Mouse (Mus musculus) heart, postnatal 36 days (tissue): Measurements from ENCODE around the gene Gimap9. TPM values are rescaled to one million over a fixed set of nuclear protein-coding genes. Genes with fewer than 3 reads are reported as not detected.
A peak's percentile ranks its signal among the peaks of the same experiment; 100 is the strongest.

Experiments used
- DNase-seq, 2 experiments: peaks; one replicate each; pipeline ENCODE4 v3.0.0; 2021 to 2022
- intact Hi-C: fragments of 180-260 bp; cut with DNase I; formaldehyde crosslinking; loops from one replicate; pipeline ENCODE4 v1.15.1; 2025
- total RNA-seq, 2 experiments: library from RNA; stranded (reverse); gene quantifications; 2 replicates each; pipeline ENCODE4 v1.2.3; 2021

The Gimap9 gene
- total RNA-seq, 2 experiments from 2014 or later = 4.8 to 5.2 TPM

DNA sequence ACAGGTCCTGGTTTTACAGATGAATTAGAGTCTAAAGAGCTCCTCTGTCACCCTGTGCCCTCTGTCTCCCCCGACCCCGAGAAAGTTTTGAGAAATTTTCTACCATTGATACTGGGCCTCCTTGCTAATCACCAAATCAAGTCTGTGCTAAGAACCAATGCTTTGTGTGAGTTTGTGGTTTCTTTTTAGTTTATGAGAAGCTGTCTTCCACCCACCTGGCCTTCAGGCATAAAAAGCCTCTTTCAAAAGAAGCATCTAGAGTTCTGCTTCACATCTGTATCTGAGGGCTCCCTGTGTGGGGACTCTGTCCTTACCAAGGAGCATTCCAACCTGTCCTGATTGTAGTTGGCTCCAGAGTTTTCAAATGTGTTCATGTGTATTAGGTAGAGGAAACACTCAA lies 9.3 kb downstream of the Gimap9 start:
- intact Hi-C loops = loop anchor here (1.0 to 2.0 kb wide), 2 partner anchors 12 to 62 kb away; partner anchors contain the start of gene Gimap5
- DNase-seq = no peak

DNA sequence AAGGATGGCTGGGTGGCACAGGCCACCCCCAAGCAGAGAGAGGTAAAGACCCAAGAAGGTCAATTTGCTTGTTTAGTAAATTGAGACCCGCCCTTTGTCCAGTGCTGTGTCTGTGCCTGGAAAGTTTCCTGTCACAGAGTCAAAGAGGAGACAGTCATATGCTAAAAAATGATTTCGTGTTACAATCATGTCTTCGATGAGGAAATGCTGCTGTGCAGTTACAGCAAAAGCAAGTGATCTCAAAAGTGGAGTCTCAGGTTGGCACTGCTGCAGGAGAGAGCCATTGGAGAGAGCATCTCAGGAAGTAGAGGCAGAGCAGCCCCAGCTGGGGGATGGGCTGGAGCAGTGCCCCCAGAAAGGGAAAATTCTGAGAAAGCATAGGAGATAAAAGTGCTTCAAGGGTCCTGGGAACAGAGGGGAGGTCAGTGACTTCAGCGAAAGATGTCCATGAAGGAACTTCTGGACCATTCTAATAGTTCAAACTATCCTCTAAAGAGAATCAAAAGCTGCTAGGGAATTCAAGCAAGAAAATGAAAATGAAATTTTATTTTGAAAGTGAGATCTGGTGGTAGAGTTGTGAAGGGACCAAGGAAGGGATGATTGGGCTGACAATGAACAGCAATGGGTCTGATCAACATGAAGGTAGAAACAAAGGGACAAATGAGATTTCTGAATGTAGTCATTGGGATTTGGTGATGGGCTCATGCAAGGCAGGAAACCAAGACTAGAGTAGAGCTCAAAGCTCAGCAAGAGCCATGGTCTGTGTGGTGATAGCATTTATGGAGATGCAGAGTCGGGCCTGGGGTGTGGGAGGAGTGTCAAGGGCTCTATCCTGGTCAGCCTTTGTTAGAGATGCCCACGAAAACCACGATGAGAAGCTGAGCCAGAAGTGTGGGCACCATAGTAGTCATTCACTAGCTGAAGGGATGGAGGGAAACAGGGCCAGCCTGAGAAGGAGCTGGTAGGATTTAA lies 10.1 kb downstream of the Gimap9 start:
- intact Hi-C loops = loop anchor here (1.0 to 2.0 kb wide), 2 partner anchors 11 to 61 kb away; partner anchors contain the start of gene Gimap5
- no peak for DNase-seq

DNA sequence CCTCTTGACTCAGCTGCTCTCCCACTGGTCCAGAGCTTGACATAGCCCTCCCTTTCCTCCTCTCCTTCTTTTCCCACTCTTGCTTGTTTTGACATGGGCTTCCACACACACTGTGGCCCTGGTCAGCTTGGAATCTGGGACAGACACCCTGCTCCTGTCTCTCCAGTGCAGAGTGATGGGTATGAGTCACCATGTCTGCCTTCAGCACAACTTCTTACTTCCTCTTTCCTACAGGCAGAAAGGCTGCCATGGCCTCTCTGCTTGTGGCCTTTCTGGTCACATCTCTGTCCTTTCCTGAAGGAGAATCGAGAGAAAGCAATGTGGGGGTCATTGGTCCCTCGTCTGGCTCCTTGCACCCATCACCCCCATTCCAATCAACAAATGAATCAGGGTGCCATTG lies 11.1 kb downstream of the Gimap9 start:
- intact Hi-C loops = no loop called here
- DNase-seq = no peak

DNA sequence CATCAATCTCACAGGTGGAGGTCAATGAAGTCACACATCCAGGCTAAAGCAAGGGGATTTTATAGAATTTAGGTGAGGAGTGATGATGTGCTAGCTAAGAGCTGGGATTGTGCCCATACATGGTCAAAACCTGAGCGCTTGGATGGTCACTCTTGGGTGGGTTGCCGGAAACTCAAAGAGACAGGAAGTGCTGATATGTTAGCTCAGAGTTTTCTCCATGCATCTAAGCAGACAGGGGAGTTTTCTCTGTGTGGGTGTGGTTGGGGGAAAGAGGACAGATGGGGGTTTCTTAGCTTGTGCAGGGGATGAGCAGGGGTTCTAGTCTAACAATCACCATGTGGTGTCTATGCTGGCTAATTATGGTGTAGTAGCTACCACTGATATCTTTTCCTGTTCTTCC lies 13.4 kb downstream of the Gimap9 start:
- DNase-seq = no peak
- intact Hi-C loops = no loop called here

DNA sequence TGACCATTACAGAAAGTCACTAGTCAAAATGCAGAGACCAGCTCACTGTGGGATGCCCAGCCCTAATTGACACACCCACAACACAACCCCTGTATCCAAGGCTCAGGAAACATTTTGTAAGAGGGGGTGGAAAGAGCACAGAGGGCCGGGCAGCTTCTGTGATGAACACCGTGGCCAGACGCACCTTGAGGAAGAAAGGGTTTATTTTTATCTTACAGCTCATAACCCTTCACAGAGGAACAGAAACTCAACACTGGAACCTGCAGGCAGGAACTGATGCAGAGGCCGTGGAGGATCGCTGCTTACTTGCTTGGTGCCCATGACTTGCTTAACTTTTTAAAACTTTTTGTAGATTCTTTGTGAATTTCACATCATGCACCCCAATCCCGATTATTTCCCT lies 17.0 kb downstream of the Gimap9 start:
- DNase-seq = no peak
- intact Hi-C loops = no loop called here

DNA sequence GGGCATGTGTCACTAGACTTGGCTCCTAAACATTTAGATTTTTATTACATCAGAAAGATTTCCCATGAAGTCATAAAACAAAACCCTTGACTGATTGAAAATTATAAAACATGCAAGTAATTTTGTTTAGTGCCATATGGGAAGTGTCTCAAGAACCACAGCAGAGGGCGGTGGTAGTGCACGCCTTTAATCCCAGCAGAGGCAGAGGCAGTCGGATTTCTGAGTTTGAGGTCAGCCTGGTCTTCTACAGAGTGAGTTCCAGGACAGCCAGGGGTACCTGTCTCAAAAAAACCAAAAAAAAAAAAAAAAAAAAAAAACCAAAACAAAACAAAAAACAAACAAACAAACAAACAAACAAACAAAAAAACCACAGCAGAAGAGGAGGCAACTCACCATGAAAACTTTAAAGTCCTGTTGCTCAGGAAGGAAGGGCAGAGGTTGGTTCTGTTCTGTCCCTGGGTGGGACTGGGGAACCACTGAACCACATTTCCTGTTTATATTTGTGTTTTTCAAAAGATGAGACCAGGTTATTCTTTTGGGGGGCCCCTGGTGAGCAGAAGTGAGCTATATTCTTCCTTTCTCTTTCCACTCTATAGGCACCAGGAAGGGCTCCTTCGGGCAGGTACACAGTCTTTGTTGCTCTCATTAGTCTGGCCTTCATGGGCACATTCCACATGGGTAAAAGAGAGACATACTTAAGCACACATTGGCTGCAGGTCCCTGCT lies 21.1 kb downstream of the Gimap9 start:
- intact Hi-C loops = loop anchor here (1.0 kb wide), 1 partner anchor 12 kb away; no protein-coding TSS in a partner anchor
- DNase-seq = no peak

DNA sequence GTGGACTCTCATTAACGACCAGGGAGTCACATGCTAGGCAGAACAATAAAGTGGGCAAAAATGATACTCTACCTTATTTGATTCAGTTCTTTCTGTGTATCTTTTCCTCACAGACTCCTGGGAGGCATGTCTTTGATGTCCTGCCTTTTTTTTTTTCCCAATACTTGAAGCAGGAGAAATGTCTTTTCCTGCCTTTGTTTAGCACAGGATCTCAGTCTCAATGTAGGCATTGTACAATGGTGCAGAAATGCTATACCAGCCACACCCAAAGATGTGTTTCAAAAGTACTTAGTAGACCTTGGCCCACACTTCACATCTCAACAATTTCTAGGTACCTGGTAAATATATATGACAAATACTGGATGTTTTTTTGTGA lies 21.6 kb downstream of the Gimap9 start:
- no peak for DNase-seq
- intact Hi-C loops = loop anchor here (1.0 kb wide), 1 partner anchor 12 kb away; no protein-coding TSS in a partner anchor

DNA sequence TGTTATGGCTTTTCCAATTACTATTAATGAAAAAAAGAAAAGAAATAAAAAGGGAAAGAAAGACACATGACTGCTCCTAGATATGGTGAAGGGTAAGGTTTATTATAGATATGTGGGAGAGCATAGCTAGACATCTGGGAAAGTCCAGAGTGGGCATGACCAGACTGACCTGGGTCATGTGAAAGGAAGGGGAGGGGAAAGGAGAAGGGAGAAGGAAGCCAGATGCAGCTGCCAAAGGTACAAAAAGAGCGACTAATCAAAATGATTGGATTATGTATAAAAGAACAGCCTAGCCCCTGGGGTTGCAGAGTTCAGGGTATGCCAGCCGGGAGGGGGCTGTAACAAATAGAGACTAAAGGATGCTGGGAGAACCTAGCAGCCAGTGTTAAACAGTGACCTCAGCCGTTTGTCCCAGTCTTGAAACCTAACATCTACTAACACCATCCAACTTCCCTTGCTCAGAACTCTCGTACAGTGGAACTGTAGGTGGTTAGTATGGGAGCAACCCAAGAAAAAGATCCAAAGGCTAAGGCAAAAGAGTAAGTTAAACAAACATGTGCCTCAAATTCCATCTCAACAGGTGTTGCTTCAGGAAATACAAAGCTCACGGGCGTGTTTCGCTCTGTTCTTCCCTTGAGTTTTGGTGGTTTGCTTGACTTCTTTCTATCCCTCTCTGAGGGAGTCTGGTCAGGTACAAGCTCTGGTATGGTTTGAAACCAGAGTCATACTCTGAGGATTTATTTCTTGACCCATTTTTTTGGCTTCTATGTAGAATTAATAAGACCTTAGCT lies 22.3 kb downstream of the Gimap9 start:
- no peak for DNase-seq
- intact Hi-C loops = no loop called here

DNA sequence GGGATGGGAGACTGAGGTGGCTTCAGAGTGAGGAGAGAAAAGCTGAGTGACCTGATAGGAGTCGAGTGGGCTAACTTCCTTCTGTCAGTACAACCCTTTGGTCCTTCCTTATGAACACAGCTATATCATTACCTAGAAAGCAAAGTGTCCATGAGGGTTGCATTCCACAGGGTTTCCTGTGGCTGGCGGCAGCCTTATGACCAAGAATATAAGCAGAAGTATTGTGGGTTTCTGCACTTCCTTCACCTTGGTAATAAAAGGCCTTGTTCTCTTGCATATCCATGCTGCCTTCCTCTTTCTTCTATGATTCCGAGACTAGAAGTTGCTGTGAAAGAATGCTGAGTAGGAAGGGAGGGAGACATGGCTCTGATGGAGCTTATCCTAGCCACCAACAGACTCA lies 23.0 kb downstream of the Gimap9 start:
- no peak for DNase-seq
- intact Hi-C loops = no loop called here

DNA sequence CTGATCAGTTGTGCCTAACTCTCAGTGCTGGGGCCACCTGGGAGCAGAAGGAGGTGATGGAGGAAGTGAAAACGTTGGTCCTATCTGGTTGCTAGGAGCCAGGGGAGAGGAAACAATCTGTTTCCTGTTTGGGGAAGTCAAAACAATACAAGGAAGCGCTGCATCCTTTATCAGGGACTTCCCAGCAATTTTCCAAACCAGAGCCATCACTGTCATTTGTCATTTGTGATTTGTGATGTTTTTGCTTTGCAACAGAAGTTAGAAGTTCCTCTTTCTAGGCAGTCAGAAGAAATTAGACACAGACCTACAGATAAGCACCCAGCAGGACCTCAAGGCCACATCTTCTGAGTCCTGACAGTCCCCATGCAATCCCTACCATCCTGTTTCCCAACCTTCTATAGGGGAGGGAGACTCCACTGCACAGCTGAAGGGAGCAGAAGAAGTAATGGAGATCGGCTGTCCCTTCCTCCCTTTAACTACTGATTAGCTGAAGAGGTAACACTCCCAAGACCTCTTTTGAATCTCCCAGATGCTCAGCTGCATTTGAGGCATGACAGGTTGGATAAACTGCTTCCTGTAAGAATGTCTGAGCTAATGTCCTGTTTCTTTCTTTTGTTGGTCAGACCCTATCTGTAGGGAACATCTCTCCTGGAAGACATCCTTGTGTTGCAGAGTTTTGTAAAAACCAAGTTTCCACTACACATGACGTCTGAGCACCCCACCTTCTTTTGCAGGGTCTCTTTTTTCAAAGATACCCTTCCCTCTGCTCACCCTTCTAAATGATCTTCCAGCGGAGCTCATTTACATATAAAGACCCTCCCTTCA lies 24.5 kb downstream of the Gimap9 start:
- DNase-seq = no peak
- intact Hi-C loops = no loop called here

DNA sequence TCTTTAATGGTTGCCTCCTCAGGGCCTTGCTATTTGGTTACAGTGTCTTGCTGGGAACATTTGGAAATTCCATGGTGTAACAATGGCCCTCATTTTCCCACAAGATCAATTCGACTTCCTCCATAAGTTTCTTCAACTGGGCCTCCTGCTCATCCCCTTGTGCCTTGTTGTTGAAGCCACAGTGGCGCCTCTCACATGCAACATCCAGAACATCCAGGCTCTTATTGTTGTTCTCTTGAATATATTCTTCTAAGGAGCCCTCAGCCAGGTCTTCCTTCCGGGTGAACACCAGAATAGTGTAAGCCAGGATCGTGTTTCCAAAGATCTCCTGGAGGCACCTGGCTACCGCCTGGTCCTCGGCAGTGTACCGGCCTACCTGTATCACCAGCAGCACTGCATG lies 26.2 kb downstream of the Gimap9 start:
- DNase-seq = no peak
- intact Hi-C loops = no loop called here

DNA sequence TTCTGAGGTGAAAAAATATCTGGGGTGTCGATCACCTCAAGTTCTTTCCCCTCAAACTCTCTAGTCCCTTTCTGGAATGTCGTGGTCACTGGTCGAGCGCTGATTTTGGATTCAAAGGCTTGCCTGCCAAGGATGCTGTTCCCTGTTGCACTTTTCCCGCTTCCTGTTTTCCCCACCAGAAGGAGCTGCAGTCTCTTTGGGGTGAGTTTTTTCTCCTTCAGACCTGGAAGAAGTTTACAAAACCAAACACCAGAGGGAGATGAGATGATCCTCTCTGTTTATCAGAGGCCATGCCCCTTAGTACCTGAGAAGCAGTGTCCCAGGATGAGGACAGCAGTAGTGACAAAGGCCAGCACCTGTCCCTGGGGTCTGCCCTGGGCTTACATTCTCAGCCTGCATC lies 26.7 kb downstream of the Gimap9 start:
- DNase-seq = no peak
- intact Hi-C loops = no loop called here

DNA sequence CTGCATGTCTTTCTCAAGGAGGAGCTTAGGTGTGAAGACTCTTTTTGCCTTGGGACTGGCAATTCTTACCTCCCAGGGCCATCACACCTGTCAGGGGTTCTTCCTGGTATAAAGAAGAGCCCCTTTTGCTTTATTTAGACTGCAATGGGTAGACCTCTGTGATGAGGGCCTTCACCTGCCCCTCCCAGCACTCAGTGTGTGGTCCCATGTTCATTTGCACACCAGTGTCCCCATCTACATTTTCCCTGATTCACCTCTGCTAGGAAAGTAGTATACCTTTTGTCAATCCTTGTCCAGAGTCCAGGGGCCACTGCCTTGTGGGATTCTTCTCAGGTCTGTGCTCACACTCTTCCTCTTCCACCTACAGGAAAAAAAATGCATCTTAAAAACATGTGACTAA lies 28.2 kb downstream of the Gimap9 start:
- intact Hi-C loops = loop anchor here (2.0 kb wide), 1 partner anchor 43 kb away; the partner anchor contains the start of gene Gimap5
- no peak for DNase-seq

DNA sequence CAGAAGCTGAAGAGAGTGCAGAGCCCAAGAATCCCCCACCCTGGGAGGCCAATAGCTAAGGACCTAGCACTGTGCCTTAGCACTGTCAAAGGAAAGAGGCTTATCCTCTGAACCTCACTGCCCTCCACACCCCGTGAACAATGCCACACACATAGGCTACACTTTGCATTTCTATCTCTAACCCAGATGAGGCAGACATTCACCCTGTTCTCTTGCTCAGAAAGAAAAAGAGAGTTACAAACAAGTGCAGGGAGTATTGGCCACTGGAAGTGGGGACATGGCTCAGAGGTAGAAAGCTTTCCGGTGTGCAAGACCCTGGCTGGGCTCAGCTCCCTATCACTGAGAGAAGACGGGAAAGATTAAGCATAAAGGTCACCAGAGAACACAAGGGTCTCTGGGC lies 30.2 kb downstream of the Gimap9 start:
- no peak for DNase-seq
- intact Hi-C loops = no loop called here

DNA sequence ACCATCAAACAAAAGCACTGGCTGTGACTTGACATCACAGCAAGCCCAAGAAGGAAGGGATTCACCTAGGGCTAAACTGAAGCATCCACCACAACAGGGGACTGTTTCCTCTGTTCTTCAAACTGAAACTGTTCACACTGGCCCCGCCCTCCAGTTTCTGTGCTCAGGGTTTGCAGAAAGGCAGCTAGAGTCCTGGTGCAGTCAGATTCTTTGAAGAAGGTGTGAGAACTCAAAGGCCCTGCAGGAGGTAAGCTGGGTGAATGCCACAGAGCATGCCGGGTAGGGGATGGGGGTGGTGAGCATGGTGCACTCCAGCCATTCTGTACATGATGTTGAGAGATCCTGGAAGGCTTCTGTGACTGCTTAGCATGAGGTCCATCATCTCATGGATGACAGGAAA lies 42.5 kb downstream of the Gimap9 start, which contains the start of the genes Gm28053 and Gimap7:
TSS of gene Gm28053 (plus strand) at position 153 of the 400 bp plus-strand sequence.
TSS of gene Gimap7 (plus strand) at position 167 of the 400 bp plus-strand sequence.
- DNase-seq = no peak
- intact Hi-C loops = no loop called here

DNA sequence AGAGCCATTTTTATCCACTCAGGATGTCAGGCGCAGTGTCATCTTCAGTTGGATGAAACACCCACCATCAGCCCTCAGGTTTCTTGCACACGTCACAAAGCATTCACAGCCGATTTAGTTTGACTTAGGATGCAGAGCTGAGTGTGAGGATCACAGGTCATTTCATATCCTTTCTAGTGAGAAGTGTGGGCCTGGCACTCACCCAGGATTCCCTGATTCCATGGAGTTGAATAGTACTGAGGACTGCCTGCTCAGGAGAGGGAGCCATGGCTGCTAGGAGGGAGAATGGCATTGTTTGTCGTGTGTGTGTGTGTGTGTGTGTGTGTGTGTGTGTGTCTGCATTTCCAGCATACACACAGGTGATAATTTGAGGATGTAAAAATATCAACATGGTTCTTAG lies 44.4 kb downstream of the Gimap9 start:
- DNase-seq = no peak
- intact Hi-C loops = no loop called here

DNA sequence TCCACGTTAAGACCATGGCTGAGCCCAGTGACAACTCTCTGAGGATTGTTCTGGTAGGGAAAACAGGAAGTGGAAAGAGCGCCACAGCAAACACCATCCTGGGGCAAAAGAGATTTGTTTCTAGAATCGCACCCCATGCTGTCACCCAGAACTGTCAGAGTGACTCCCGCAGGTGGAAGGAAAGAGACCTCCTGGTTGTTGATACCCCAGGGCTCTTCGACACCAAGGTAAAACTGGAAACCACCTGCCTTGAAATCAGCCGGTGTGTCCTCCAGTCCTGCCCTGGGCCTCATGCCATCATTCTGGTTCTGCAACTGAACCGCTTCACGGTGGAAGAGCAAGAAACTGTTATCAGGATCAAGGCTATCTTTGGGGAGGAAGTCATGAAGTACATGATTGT lies 47.5 kb downstream of the Gimap9 start:
- no peak for DNase-seq
- intact Hi-C loops = no loop called here

DNA sequence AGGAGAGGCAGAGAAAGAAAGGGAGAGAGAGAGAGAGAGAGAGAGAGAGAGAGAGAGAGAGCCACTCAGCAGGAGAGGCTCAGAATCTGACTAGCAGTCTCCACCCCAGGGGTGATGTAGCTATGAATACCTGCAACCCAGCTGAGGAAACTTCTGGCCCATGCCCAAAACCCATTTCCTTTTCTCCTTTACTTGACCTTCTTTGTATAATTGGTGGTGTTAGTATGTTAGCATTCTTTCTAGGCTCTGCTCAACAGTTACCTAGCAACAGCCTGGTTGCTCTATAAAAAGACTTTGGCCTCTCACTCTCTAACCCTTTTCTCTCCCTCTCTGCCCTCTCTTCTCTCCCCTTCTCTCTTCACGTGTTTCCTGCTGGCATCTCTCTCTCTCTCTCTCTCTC lies 49.5 kb downstream of the Gimap9 start:
- intact Hi-C loops = no loop called here

DNA sequence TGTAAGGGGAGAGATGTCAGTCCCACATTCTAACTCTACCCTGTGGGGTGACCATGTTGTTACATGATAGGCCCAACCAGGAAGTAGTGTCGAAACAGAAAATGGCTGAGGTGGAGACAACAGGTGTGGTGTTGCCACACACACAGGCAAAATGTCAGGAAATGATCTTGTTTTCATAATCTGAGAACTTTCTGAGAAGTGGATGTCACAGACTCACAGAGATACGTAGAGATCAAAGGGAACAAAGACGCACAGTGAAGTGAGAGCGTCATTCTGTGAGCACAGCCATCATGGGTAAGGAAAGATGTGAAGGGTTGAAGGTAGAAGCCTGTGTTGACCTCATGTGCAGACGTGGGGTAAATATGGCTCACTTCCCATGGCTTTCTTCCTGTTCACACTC lies 51.8 kb downstream of the Gimap9 start:
- DNase-seq = no peak
- intact Hi-C loops = no loop called here

More for the DNA sequence above, 49.5 kb downstream of the Gimap9 start:
- peak in 1 of 2 experiments; percentile 57 for DNase-seq
